Mouse (Mus musculus) MEL (cell line): ENCODE data around the gene Clstn3. TPM values are rescaled to one million over a fixed set of nuclear protein-coding genes. Genes with fewer than 3 reads are reported as not detected.

ENCODE experiments used
- DNase-seq: peaks from one replicate; pipeline ENCODE4 v3.0.0; 2011; ENCODE audit warnings: low read depth, low spot score
- H3K27ac ChIP-seq: 2 replicates; pipeline ENCODE4 v1.5.1; 2012; ENCODE audit warnings: low read depth, mild to moderate bottlenecking, control low read depth, low read length, moderate library complexity; ENCODE audit not compliant: control insufficient read depth
- H3K27me3 ChIP-seq, 2 experiments: fragments of 150-350 bp in 1 of 2; sonication (generic) in 1 of 2; 2 replicates each; pipeline ENCODE4 v1.6.1; 2012; ENCODE audit warnings: low read length in 2 of 2, mild to moderate bottlenecking in 2 of 2, improper control_type of control experiment in 1 of 2, moderate library complexity in 1 of 2; ENCODE audit not compliant: insufficient read depth in 2 of 2, control insufficient read depth in 1 of 2
- H3K36me3 ChIP-seq, 2 experiments: 2 replicates each; pipeline ENCODE4 v1.6.1; 2012 to 2014; ENCODE audit warnings: low read length in 2 of 2, improper control_type of control experiment in 1 of 2, inconsistent platforms in 1 of 2, mild to moderate bottlenecking in 1 of 2; ENCODE audit not compliant: insufficient read depth in 2 of 2, control insufficient read depth in 1 of 2
- H3K4me1 ChIP-seq, 2 experiments: fragments of 150-350 bp in 1 of 2; sonication (generic) in 1 of 2; 2 replicates each; pipeline ENCODE4 v1.6.1; 2012; ENCODE audit warnings: low read length in 2 of 2, improper control_type of control experiment in 1 of 2, mild to moderate bottlenecking in 1 of 2; ENCODE audit not compliant: insufficient read depth in 2 of 2, control insufficient read depth in 1 of 2
- H3K4me3 ChIP-seq, 2 experiments: fragments of 150-350 bp in 1 of 2; sonication (generic) in 1 of 2; 2 replicates each; pipeline ENCODE4 v1.5.1; 2012; ENCODE audit warnings: low read depth in 2 of 2, low read length in 2 of 2, mild to moderate bottlenecking in 2 of 2, moderate library complexity in 2 of 2, control low read depth in 1 of 2, improper control_type of control experiment in 1 of 2; ENCODE audit not compliant: control insufficient read depth in 1 of 2, insufficient read depth in 1 of 2
- H3K79me2 ChIP-seq: 2 replicates; pipeline ENCODE4 v1.6.1; 2012; ENCODE audit warnings: mild to moderate bottlenecking, low read length, moderate library complexity; ENCODE audit not compliant: control insufficient read depth, poor library complexity, insufficient read depth
- H3K9ac ChIP-seq: 2 replicates; pipeline ENCODE4 v1.6.1; 2012; ENCODE audit warnings: low read depth, mild to moderate bottlenecking, control low read depth, low read length, moderate library complexity; ENCODE audit not compliant: control insufficient read depth, poor library complexity, severe bottlenecking
- H3K9me3 ChIP-seq: fragments of 150-350 bp; sonication (generic); replicated peaks from 2 replicates; pipeline ENCODE4 v1.6.1; 2012; ENCODE audit warnings: mild to moderate bottlenecking, low read length, improper control_type of control experiment, moderate library complexity; ENCODE audit not compliant: insufficient read depth
- CHD2 ChIP-seq: IDR thresholded peaks from 2 replicates; pipeline ENCODE4 v1.6.1; 2011; ENCODE audit warnings: low read length, improper control_type of control experiment
- CTCF ChIP-seq, 3 experiments: IDR thresholded peaks in 2 of 3; conservative IDR thresholded peaks in 1 of 3; 2 replicates each; pipeline ENCODE4 v1.5.1; 2011 to 2012; ENCODE audit warnings: low read length in 3 of 3, low read depth in 2 of 3, mild to moderate bottlenecking in 2 of 3, improper control_type of control experiment in 1 of 3, inconsistent platforms in 1 of 3, mixed read lengths in 1 of 3, moderate library complexity in 1 of 3; ENCODE audit not compliant: control insufficient read depth in 1 of 3, insufficient read depth in 1 of 3, poor library complexity in 1 of 3, severe bottlenecking in 1 of 3
- E2F4 ChIP-seq: IDR thresholded peaks from 2 replicates; pipeline ENCODE4 v1.6.1; 2011; ENCODE audit warnings: low read depth, low read length, improper control_type of control experiment, borderline replicate concordance
- ELF1 ChIP-seq: IDR thresholded peaks from 2 replicates; pipeline ENCODE4 v1.6.1; 2014; ENCODE audit warnings: low read depth, mild to moderate bottlenecking, inconsistent platforms, low read length, improper control_type of control experiment, moderate library complexity
- EP300 ChIP-seq, 2 experiments: IDR thresholded peaks; 2 replicates each; pipeline ENCODE4 v1.6.1; 2011; ENCODE audit warnings: improper control_type of control experiment in 2 of 2, low read length in 2 of 2, low read depth in 1 of 2, mild to moderate bottlenecking in 1 of 2
- GATA1 ChIP-seq: IDR thresholded peaks from 2 replicates; pipeline ENCODE4 v1.6.1; 2011; ENCODE audit warnings: low read depth, low read length, improper control_type of control experiment
- HCFC1 ChIP-seq: IDR thresholded peaks from 2 replicates; pipeline ENCODE4 v1.6.1; 2012; ENCODE audit warnings: low read depth, mild to moderate bottlenecking, inconsistent platforms, low read length, improper control_type of control experiment, moderate library complexity
- JUND ChIP-seq: IDR thresholded peaks from 2 replicates; pipeline ENCODE4 v1.6.1; 2011; ENCODE audit warnings: low read depth, mild to moderate bottlenecking, improper control_type of control experiment, low read length
- MAFK ChIP-seq: IDR thresholded peaks from 2 replicates; pipeline ENCODE4 v1.6.1; 2011; ENCODE audit warnings: low read depth, mild to moderate bottlenecking, low read length, improper control_type of control experiment, borderline replicate concordance
- MAX ChIP-seq: IDR thresholded peaks from 2 replicates; pipeline ENCODE4 v1.6.1; 2011; ENCODE audit warnings: low read length, improper control_type of control experiment
- MAZ ChIP-seq: IDR thresholded peaks from 2 replicates; pipeline ENCODE4 v1.6.1; 2012; ENCODE audit warnings: low read depth, mild to moderate bottlenecking, inconsistent platforms, low read length, improper control_type of control experiment
- MEF2A ChIP-seq: IDR thresholded peaks from 2 replicates; pipeline ENCODE4 v1.6.1; 2014; ENCODE audit warnings: low read depth, mild to moderate bottlenecking, inconsistent platforms, low read length, improper control_type of control experiment; ENCODE audit not compliant: poor library complexity, insufficient replicate concordance, severe bottlenecking; ENCODE audit errors: extremely low read depth
- MXI1 ChIP-seq: IDR thresholded peaks from 2 replicates; pipeline ENCODE4 v1.6.1; 2011; ENCODE audit warnings: mild to moderate bottlenecking, low read depth, low read length, improper control_type of control experiment
- MYB ChIP-seq: IDR thresholded peaks from 2 replicates; pipeline ENCODE4 v1.6.1; 2011; ENCODE audit warnings: mild to moderate bottlenecking, low read depth, low read length, improper control_type of control experiment
- MYC ChIP-seq: IDR thresholded peaks from 2 replicates; pipeline ENCODE4 v1.6.1; 2011; ENCODE audit warnings: low read depth, mild to moderate bottlenecking, low read length, improper control_type of control experiment, moderate library complexity
- NELFE ChIP-seq: IDR thresholded peaks from 2 replicates; pipeline ENCODE4 v1.6.1; 2011; ENCODE audit warnings: low read depth, low read length, improper control_type of control experiment
- NRF1 ChIP-seq: IDR thresholded peaks from 2 replicates; pipeline ENCODE4 v1.6.1; 2014; ENCODE audit warnings: low read depth, mild to moderate bottlenecking, inconsistent platforms, low read length, improper control_type of control experiment, moderate library complexity; ENCODE audit not compliant: poor library complexity, insufficient read depth, severe bottlenecking
- POLR2A ChIP-seq, 2 experiments: IDR thresholded peaks; 2 replicates each; pipeline ENCODE4 v1.6.1; 2011 to 2012; ENCODE audit warnings: low read length in 2 of 2, mild to moderate bottlenecking in 2 of 2, control low read depth in 1 of 2, improper control_type of control experiment in 1 of 2, low read depth in 1 of 2, moderate library complexity in 1 of 2; ENCODE audit not compliant: control insufficient read depth in 1 of 2, insufficient read depth in 1 of 2, poor library complexity in 1 of 2
- POLR2AphosphoS2 ChIP-seq: IDR thresholded peaks from 2 replicates; pipeline ENCODE4 v1.6.1; 2011; ENCODE audit warnings: low read length, improper control_type of control experiment
- POLR2AphosphoS5 ChIP-seq: IDR thresholded peaks from 2 replicates; pipeline ENCODE4 v1.6.1; 2012; ENCODE audit warnings: low read depth, borderline replicate concordance, mild to moderate bottlenecking, inconsistent platforms, low read length, moderate library complexity, mixed read lengths
- RAD21 ChIP-seq: IDR thresholded peaks from 2 replicates; pipeline ENCODE4 v1.6.1; 2011; ENCODE audit warnings: mild to moderate bottlenecking, low read depth, low read length, improper control_type of control experiment
- RCOR1 ChIP-seq: IDR thresholded peaks from 2 replicates; pipeline ENCODE4 v1.6.1; 2012; ENCODE audit warnings: low read depth, mild to moderate bottlenecking, inconsistent platforms, low read length, improper control_type of control experiment
- SMC3 ChIP-seq: IDR thresholded peaks from 2 replicates; pipeline ENCODE4 v1.6.1; 2011; ENCODE audit warnings: low read depth, low read length, improper control_type of control experiment
- TAL1 ChIP-seq: IDR thresholded peaks from 2 replicates; pipeline ENCODE4 v1.6.1; 2012; ENCODE audit warnings: mild to moderate bottlenecking, inconsistent platforms, low read length, moderate library complexity, mixed read lengths
- TBP ChIP-seq: IDR thresholded peaks from 2 replicates; pipeline ENCODE4 v1.8.0; 2011; ENCODE audit warnings: low read depth, low read length, improper control_type of control experiment
- UBTF ChIP-seq: IDR thresholded peaks from 2 replicates; pipeline ENCODE4 v1.6.1; 2012; ENCODE audit warnings: low read depth, mild to moderate bottlenecking, inconsistent platforms, low read length, improper control_type of control experiment, moderate library complexity, borderline replicate concordance; ENCODE audit not compliant: insufficient read depth
- USF1 ChIP-seq: IDR thresholded peaks from 2 replicates; pipeline ENCODE4 v1.6.1; 2014; ENCODE audit warnings: low read depth, mild to moderate bottlenecking, inconsistent platforms, low read length, improper control_type of control experiment, moderate library complexity
- USF2 ChIP-seq, 2 experiments: IDR thresholded peaks; 2 replicates each; pipeline ENCODE4 v1.6.1; 2011 to 2012; ENCODE audit warnings: improper control_type of control experiment in 2 of 2, low read length in 2 of 2, borderline replicate concordance in 1 of 2, inconsistent platforms in 1 of 2, low read depth in 1 of 2, mild to moderate bottlenecking in 1 of 2; ENCODE audit not compliant: insufficient read depth in 1 of 2
- ZC3H11A ChIP-seq: IDR thresholded peaks from 2 replicates; pipeline ENCODE4 v1.6.1; 2012; ENCODE audit warnings: low read depth, mild to moderate bottlenecking, inconsistent platforms, low read length, improper control_type of control experiment
- ZKSCAN1 ChIP-seq: IDR thresholded peaks from 2 replicates; pipeline ENCODE4 v1.6.1; 2012; ENCODE audit warnings: low read depth, mild to moderate bottlenecking, inconsistent platforms, low read length, improper control_type of control experiment, moderate library complexity
- ZMIZ1 ChIP-seq: IDR thresholded peaks from 2 replicates; pipeline ENCODE4 v1.6.1; 2012; ENCODE audit warnings: low read depth, mild to moderate bottlenecking, inconsistent platforms, low read length, improper control_type of control experiment, moderate library complexity
- ZNF384 ChIP-seq: IDR thresholded peaks from 2 replicates; pipeline ENCODE4 v1.6.1; 2012; ENCODE audit warnings: low read depth, mild to moderate bottlenecking, inconsistent platforms, low read length, improper control_type of control experiment
- polyA plus RNA-seq, 2 experiments: library from polyadenylated mRNA; stranded (reverse) in 1 of 2; unstranded in 1 of 2; fragments of >175 nt in 1 of 2; fragments of >200 nt in 1 of 2; gene quantifications; 2 replicates each; pipeline versions ENCODE4 v1.2.1 to v1.2.4; 2012; ENCODE audit warnings: low replicate concordance in 2 of 2, low read depth in 1 of 2; ENCODE audit not compliant: insufficient read length in 2 of 2, insufficient read depth in 1 of 2, missing spikeins in 1 of 2
- total RNA-seq: library from RNA; depleted of rRNA; stranded (reverse); fragments of 300-350 nt; gene quantifications from 2 replicates; pipeline ENCODE4 v1.2.3, GENCODE M21; 2012

The Clstn3 gene
- total and polyA plus RNA-seq, 3 experiments: 51.3 to 59.8 TPM; not detected in 1

DNA sequence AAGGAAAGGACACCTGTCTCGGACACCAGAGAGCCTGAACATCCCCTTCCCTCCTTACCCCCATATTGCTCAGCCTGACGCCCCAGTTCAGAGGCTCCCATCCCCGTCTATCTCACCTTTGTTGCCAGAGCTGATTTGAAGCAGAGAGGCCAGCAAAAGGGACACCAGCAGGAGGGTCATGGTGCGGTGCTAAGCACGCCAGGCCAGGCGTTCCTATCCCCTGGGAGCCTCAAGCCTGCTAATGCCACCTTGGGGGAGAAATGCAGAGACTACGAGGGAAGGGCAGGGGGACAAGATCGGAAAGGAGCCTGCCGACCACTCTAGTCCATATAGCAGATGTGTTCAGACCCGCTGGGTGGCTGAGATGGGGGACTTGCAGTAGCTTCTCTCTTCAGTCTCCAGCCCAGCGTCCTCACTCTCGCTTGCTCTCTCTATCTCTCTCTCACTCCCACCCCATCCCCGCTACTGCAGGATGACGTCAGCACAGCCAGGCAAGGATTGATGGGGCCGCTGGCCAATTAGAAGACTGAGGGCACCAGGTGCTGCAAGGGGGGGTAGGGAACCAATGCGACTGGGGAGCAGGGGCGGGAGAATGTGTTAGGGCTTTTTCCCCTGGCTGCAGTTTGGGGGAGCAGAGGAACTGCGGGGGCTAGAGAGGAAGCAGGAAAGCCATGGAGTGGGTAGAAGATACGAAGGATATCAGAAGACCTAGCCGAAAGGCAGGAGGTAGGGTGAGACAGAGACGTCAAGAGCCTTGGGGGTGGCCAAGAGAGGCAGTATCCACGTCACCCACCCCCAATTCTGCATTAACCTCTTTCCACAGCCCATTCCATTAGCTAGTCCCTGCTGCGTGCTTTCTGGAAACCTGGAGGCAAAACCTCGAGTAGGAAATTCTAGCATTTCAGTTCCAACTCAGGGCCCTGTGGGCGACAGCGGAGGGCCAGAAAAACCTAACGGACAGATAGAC, at the start of gene Clstn3 (continued):
- TF ChIP-seq ZC3H11A (no peak), JUND (0 out of 2 replicates have a peak, but pooled peaks have one; percentile 63), ZKSCAN1 (no peak), UBTF (no peak), POLR2AphosphoS2 (peak; percentile 74; the same call in 1 of the 2 replicates)

DNA sequence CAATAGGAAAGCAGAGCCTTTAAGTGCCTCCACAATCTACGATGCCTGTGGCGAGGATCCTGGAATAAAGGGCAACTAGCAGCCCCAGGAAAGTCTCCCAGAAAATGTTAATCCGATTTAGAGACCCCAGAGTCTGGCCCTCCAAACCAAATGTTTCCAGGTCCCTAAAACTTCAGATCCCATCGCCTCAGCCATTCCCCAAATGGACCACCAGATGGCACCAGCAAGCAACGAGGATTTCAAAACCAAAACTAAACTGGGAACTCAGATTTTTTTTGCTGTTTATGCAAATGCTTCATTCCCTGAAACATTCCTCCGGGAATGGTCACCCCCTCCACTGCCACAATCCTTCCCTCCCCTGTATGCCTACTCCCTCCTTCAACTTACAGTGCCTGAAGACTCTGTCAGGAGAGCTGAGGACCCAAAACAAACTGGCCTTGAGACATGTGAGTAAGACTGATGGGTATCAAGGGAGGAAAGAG, 47.8 kb upstream of the Clstn3 start, which contains the start of gene C1ra:
C1ra (plus strand) TSS at position 51 of the 482 bp plus-strand sequence.
- peak; percentile 67 for DNase-seq
- Histone ChIP-seq H3K27ac (no peak within 1 kb of the TSS), H3K27me3 (no peaks in the 10 kb centered on the region; a peak in 1 of 4 replicates), H3K4me3 (peak within 1 kb of the TSS; percentile 65 to 78), H3K36me3 (peaks cover 0 to 2% of the 10 kb centered on the region in 2 experiments; a peak in 1 of 4 replicates), H3K79me2 (no peaks in the 10 kb centered on the region), H3K9ac (peak within 1 kb of the TSS; percentile 33; the same call in 1 of the 2 replicates), H3K4me1 (peaks cover 0 to 2% of the 10 kb centered on the region in 2 experiments; a peak in 2 of 4 replicates), H3K9me3 (no peaks in the 10 kb centered on the region)
- peak; percentile 44; the same call in 1 of the 2 replicates for TF ChIP-seq RCOR1
- TF ChIP-seq MEF2A: no peak
- TF ChIP-seq EP300 (IDR thresholded peaks at IDR 0.05; ENCODE audit: low read depth in 1 of 2, low read length in 2 of 2): no peak
- no peak for TF ChIP-seq TBP
- no peak for TF ChIP-seq POLR2A (IDR thresholded peaks at IDR 0.05; ENCODE audit: control insufficient read depth in 1 of 2, insufficient read depth in 1 of 2, low read depth in 1 of 2, low read length in 2 of 2, poor library complexity in 1 of 2)
- no peak for TF ChIP-seq POLR2AphosphoS2
- no peak for TF ChIP-seq ZMIZ1
- TF ChIP-seq HCFC1: 0 out of 2 replicates have a peak, but pooled peaks have one; percentile 14
- TF ChIP-seq MXI1: no peak
- no peak for TF ChIP-seq USF2 (IDR thresholded peaks at IDR 0.05; ENCODE audit: borderline replicate concordance in 1 of 2, insufficient read depth in 1 of 2, low read depth in 1 of 2, low read length in 2 of 2)
- no peak for TF ChIP-seq ELF1
- TF ChIP-seq CHD2: no peak
- TF ChIP-seq NRF1: no peak
- TF ChIP-seq MYB: no peak
- TF ChIP-seq ZNF384: peak; percentile 79
- peak; percentile 69 for TF ChIP-seq ZC3H11A
- TF ChIP-seq E2F4: no peak
- peak; percentile 75 for TF ChIP-seq RAD21
- TF ChIP-seq GATA1: no peak
- TF ChIP-seq POLR2AphosphoS5: no peak
- TF ChIP-seq MAZ: no peak
- TF ChIP-seq SMC3: peak; percentile 87
- TF ChIP-seq CTCF (IDR thresholded peaks at IDR 0.05 in 2 of 3, conservative IDR thresholded peaks at IDR 0.05 in 1 of 3; ENCODE audit: control insufficient read depth in 1 of 3, insufficient read depth in 1 of 3, low read depth in 2 of 3, low read length in 3 of 3, poor library complexity in 1 of 3, severe bottlenecking in 1 of 3): peak; percentile 75 to 79 (median 77)
- TF ChIP-seq UBTF: no peak
- no peak for TF ChIP-seq TAL1
- TF ChIP-seq MAFK: no peak
- TF ChIP-seq USF1: no peak
- TF ChIP-seq MAX: no peak
- no peak for TF ChIP-seq NELFE
- no peak for TF ChIP-seq ZKSCAN1
- TF ChIP-seq MYC: no peak
